In genomic region chr2:164510621-164511190, GRCm38 (mm10) we compare ENCODE assay signal across 24 mouse cellular contexts. TPM values are rescaled to one million over a fixed set of nuclear protein-coding genes. Genes with fewer than 3 reads are reported as not detected.
A peak's percentile ranks its signal among the peaks of the same experiment; 100 is the strongest.
DNase-seq lines count a peak whose midpoint lies in the region; ATAC-seq lines count a peak whose summit lies in the region.
"Had no signal": no experiment of that assay in that cellular context is flagged by ENCODE, and none has a peak within 500 bp of the region (broad histone marks: within the 10 kb centered on the region; RNA-seq: fewer than 3 reads in every experiment).

No protein-coding gene starts in this region.

- H3K4me2 ChIP-seq in kidney, embryonic 16.5 days (replicated peaks; ENCODE audit: low read depth, low read length): no peak overlapping the region
- H3K4me2 ChIP-seq in lung, embryonic 15.5 days: no peak overlapping the region
- H3K4me2 ChIP-seq: heart, embryonic 12.5 days; limb, embryonic 15.5 days; midbrain, embryonic 11.5 days; neural tube, embryonic 15.5 days had no signal

- DNase-seq in lung, adult 18-20 months: peak; percentile 42 to 54
- no peak for DNase-seq in lung, postnatal 10 days
- no peak for DNase-seq in left cerebral cortex, adult 11 months (ENCODE audit: low spot score)
- no peak for DNase-seq in retina, postnatal 1 day
- DNase-seq in adrenal gland, adult 2 months: no peak
- DNase-seq: B cell, adult 2 months; cerebellum, adult 18-20 months; liver, postnatal 0 days; thymus, postnatal 4 days had no signal

- 0 out of 2 replicates have a peak, but pooled peaks cover 7% of the 10 kb centered on the region for H3K4me1 ChIP-seq in kidney, embryonic 16.5 days (ENCODE audit: insufficient read depth, low read length)
- H3K4me1 ChIP-seq in lung, embryonic 15.5 days: 0 out of 2 replicates have a peak, but pooled peaks cover 9% of the 10 kb centered on the region
- H3K4me1 ChIP-seq: limb, embryonic 15.5 days; neural tube, embryonic 15.5 days had no signal

- no peak overlapping the region for H3K4me3 ChIP-seq in kidney, embryonic 16.5 days (ENCODE audit: low read length)
- no peak overlapping the region for H3K4me3 ChIP-seq in lung, embryonic 15.5 days
- H3K4me3 ChIP-seq: heart, embryonic 12.5 days; layer of hippocampus, adult 2 months; left cerebral cortex, adult 2 months; limb, embryonic 15.5 days; neural tube, embryonic 15.5 days had no signal

- peak overlapping the region; percentile 43; the same call in 1 of the 2 replicates for H3K27ac ChIP-seq in kidney, embryonic 16.5 days (ENCODE audit: low read length)
- H3K27ac ChIP-seq in lung, embryonic 15.5 days: peak overlapping the region; percentile 61; the same call in 1 of the 2 replicates
- H3K27ac ChIP-seq: layer of hippocampus, adult 2 months; left cerebral cortex, adult 2 months; limb, embryonic 15.5 days; neural tube, embryonic 15.5 days had no signal

- ATAC-seq in kidney, embryonic 16.5 days (ENCODE audit: low FRiP score, low TSS enrichment): peak; percentile 58
- ATAC-seq in lung, embryonic 15.5 days (ENCODE audit: borderline replicate concordance, extremely low read depth, low FRiP score, low TSS enrichment): no peak
- no peak for ATAC-seq in erythroblast, adult 5-6 weeks (replicated peaks; ENCODE audit: low FRiP score, poor library complexity, severe bottlenecking)
- ATAC-seq: forebrain, embryonic 16.5 days; liver, postnatal 0 days had no signal

- no peaks in the 10 kb centered on the region for H3K9me3 ChIP-seq in kidney, embryonic 16.5 days (ENCODE audit: low read length)
- H3K9me3 ChIP-seq in lung, embryonic 15.5 days: no peaks in the 10 kb centered on the region
- H3K9me3 ChIP-seq: heart, embryonic 12.5 days; limb, embryonic 15.5 days; neural tube, embryonic 15.5 days had no signal

- peaks cover 10% of the 10 kb centered on the region; the same call in 1 of the 2 replicates for H3K36me3 ChIP-seq in kidney, embryonic 16.5 days (ENCODE audit: insufficient read depth, low read length)
- H3K36me3 ChIP-seq in lung, embryonic 15.5 days: peaks cover 9% of the 10 kb centered on the region; the same call in 1 of the 2 replicates

- H3K27me3 ChIP-seq in kidney, embryonic 16.5 days (ENCODE audit: insufficient read depth, low read length): no peaks in the 10 kb centered on the region
- H3K27me3 ChIP-seq in lung, embryonic 15.5 days: no peaks in the 10 kb centered on the region
- H3K27me3 ChIP-seq: heart, embryonic 12.5 days; limb, embryonic 15.5 days; neural tube, embryonic 15.5 days had no signal

- WGBS in kidney, embryonic 16.5 days: 38% methylated on average over 4 of the region's 5 CpGs
- 28% methylated on average over 4 of the region's 5 CpGs for WGBS in lung, embryonic 15.5 days

- no peak overlapping the region for H3K9ac ChIP-seq in kidney, embryonic 16.5 days (replicated peaks; ENCODE audit: low read length)
- H3K9ac ChIP-seq in lung, embryonic 15.5 days: no peak overlapping the region
- H3K9ac ChIP-seq: heart, embryonic 12.5 days; limb, embryonic 15.5 days; liver, postnatal 0 days; neural tube, embryonic 15.5 days had no signal

RNA-seq across cellular contexts. Expression of gene Pigt, which starts 13.4 kb away (rescaled TPM):
- 70.7 and 75.8 TPM in 2 replicates for polyA plus RNA-seq in kidney, embryonic 16.5 days (2015; fragmentation: Nextera tagmentation; extraction: Ambion mirVana)
- polyA plus RNA-seq in lung, embryonic 15.5 days (2015; fragmentation: Nextera tagmentation; extraction: Ambion mirVana): 60.8 and 64.6 TPM in 2 replicates
- 10 to 100 TPM; 72.7 to 98.8 TPM for total RNA-seq in adrenal gland, adult 2 months (2021)
- polyA plus RNA-seq in adrenal gland, adult 2 months (2012; rRNA removed): 216 and 218 TPM in 2 replicates
- total RNA-seq in erythroblast, adult 5-6 weeks (2015; ENCODE audit: low replicate concordance): 13.6 and 17.1 TPM in 2 replicates
- total RNA-seq in erythroblast, adult 5-6 weeks (2017; ENCODE audit: low replicate concordance): 7.0 and 8.6 TPM in 2 replicates

RNA-seq across cellular contexts. Expression of gene Dbndd2, which starts 24.8 kb away (rescaled TPM):
- 12.6 and 18.2 TPM in 2 replicates for polyA plus RNA-seq in kidney, embryonic 16.5 days (2015; fragmentation: Nextera tagmentation; extraction: Ambion mirVana)
- 8.8 and 10.1 TPM in 2 replicates for polyA plus RNA-seq in lung, embryonic 15.5 days (2015; fragmentation: Nextera tagmentation; extraction: Ambion mirVana)
- 1 to 10 TPM; 5.5 to 7.0 TPM for total RNA-seq in adrenal gland, adult 2 months (2021)
- 20.8 and 30.7 TPM in 2 replicates for polyA plus RNA-seq in adrenal gland, adult 2 months (2012; rRNA removed)
- total RNA-seq in erythroblast, adult 5-6 weeks (2015; ENCODE audit: low replicate concordance): 2.1 TPM in 1 of 2 replicates, not detected in the other
- 0.84 and 3.9 TPM in 2 replicates for total RNA-seq in erythroblast, adult 5-6 weeks (2017; ENCODE audit: low replicate concordance)
- total RNA-seq: hematopoietic stem cell, adult 5-6 weeks had no signal

RNA-seq across cellular contexts. Expression of gene Trp53tg5, which starts 37.2 kb away (rescaled TPM):
- polyA plus RNA-seq in kidney, embryonic 16.5 days (2015; fragmentation: Nextera tagmentation; extraction: Ambion mirVana): not detected in 2 replicates
- polyA plus RNA-seq in lung, embryonic 15.5 days (2015; fragmentation: Nextera tagmentation; extraction: Ambion mirVana): not detected in 2 replicates
- not detected for total RNA-seq in adrenal gland, adult 2 months (2021)
- not detected in 2 replicates for polyA plus RNA-seq in adrenal gland, adult 2 months (2012; rRNA removed)
- total RNA-seq in erythroblast, adult 5-6 weeks (2015; ENCODE audit: low replicate concordance): not detected in 2 replicates
- total RNA-seq in erythroblast, adult 5-6 weeks (2017; ENCODE audit: low replicate concordance): not detected in 2 replicates
- total RNA-seq: common myeloid progenitor, adult 5-6 weeks; gastrocnemius, adult 8-10 months; hematopoietic stem cell, adult 5-6 weeks; layer of hippocampus, adult 2 months; left cerebral cortex, adult 2 months had no signal
- polyA plus RNA-seq: brain, embryonic 14.5 days; forebrain, embryonic 16.5 days; limb, embryonic 15.5 days; liver, postnatal 0 days; midbrain, embryonic 11.5 days; neural tube, embryonic 15.5 days; spleen, adult 2 months had no signal

RNA-seq across cellular contexts. Expression of gene Gm20458, which starts 49.9 kb away (rescaled TPM):
- 8.1 and 14.0 TPM in 2 replicates for polyA plus RNA-seq in kidney, embryonic 16.5 days (2015; fragmentation: Nextera tagmentation; extraction: Ambion mirVana)
- polyA plus RNA-seq in lung, embryonic 15.5 days (2015; fragmentation: Nextera tagmentation; extraction: Ambion mirVana): 17.1 and 17.6 TPM in 2 replicates
- 1 to 10 TPM; 3.9 to 9.6 TPM for total RNA-seq in adrenal gland, adult 2 months (2021)
- 9.6 and 18.9 TPM in 2 replicates for polyA plus RNA-seq in adrenal gland, adult 2 months (2012; rRNA removed)
- not detected in 2 replicates for total RNA-seq in erythroblast, adult 5-6 weeks (2015; ENCODE audit: low replicate concordance)
- not detected in 2 replicates for total RNA-seq in erythroblast, adult 5-6 weeks (2017; ENCODE audit: low replicate concordance)
- total RNA-seq: hematopoietic stem cell, adult 5-6 weeks had no signal

RNA-seq across cellular contexts. Expression of gene Wfdc2, which starts 51.5 kb away (rescaled TPM):
- 399 and 441 TPM in 2 replicates for polyA plus RNA-seq in kidney, embryonic 16.5 days (2015; fragmentation: Nextera tagmentation; extraction: Ambion mirVana)
- 404 and 415 TPM in 2 replicates for polyA plus RNA-seq in lung, embryonic 15.5 days (2015; fragmentation: Nextera tagmentation; extraction: Ambion mirVana)
- total RNA-seq in adrenal gland, adult 2 months (2021): not detected
- 0.51 and 0.73 TPM in 2 replicates for polyA plus RNA-seq in adrenal gland, adult 2 months (2012; rRNA removed)
- total RNA-seq in erythroblast, adult 5-6 weeks (2015; ENCODE audit: low replicate concordance): not detected in 2 replicates
- total RNA-seq in erythroblast, adult 5-6 weeks (2017; ENCODE audit: low replicate concordance): not detected in 2 replicates
- total RNA-seq: common myeloid progenitor, adult 5-6 weeks; gastrocnemius, adult 8-10 months; layer of hippocampus, adult 2 months had no signal

Comparison
In these comparisons a context has a peak if more than half of its experiments do, and no peak if none do; other contexts are left out.
1. DNase-seq: peak in lung, adult 18-20 months (2 of 2); none in lung, postnatal 10 days (single experiment), left cerebral cortex, adult 11 months (single experiment), retina, postnatal 1 day (single experiment) and adrenal gland, adult 2 months (single experiment).